Mouse (Mus musculus) kidney, adult 8-10 months (tissue): ENCODE measurements around the gene Gm6890.
"Not testable (repeated sequence)": the region's sequence is repeated elsewhere in the genome, so short reads cannot be mapped to it uniquely, and the experiment has no call there.

Source experiments
- DNase-seq, 2 experiments: peaks; one replicate each; pipeline ENCODE4 v3.0.0; 2022

The Gm6890 gene

GRCm38 (mm10) chrX:74740627-74741026, at the start of gene Gm6890:
Gm6890 (plus strand) TSS chrX:74740927.
- not testable (repeated sequence) for DNase-seq

GRCm38 (mm10) chrX:74726195-74726594, 14.5 kb upstream of the Gm6890 start:
- not testable (repeated sequence) for DNase-seq

- peak in 1 of 2 experiments; percentile 7 for DNase-seq
Measured at GRCm38 (mm10) chrX:74770715-74771114, 30.0 kb downstream of the Gm6890 start.
